Mouse (Mus musculus): Measurements from ENCODE around the gene Bpifc.

DNA sequence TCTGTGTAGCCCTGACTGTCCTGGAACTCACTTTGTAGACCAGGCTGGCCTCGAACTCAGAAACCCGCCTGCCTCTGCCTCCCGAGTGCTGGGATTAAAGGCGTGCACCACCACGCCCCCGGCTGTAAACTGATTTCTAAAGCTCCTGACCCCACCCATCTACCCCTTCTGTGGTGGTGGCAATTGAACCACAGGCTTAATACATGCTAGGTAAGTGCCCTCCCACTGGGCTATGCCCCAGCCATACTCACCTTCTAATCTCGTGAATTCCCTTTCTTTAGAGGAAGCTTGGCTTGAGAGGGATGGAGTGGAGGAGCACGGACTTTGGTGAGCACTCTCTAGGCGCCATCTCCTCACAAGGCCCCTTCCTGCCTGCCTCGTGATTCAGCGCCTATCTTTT lies 81.7 kb downstream of the Bpifc start:
- no peak for TF ChIP-seq CTCF (IDR thresholded peaks at IDR 0.05; ENCODE audit: low read depth)
- no peak for TF ChIP-seq EP300 (optimal IDR thresholded peaks at IDR 0.05)
